Mouse (Mus musculus): ENCODE measurements around the gene Foxe3.
"Not testable (repeated sequence)": the region's sequence is repeated elsewhere in the genome, so short reads cannot be mapped to it uniquely, and the experiment has no call there.

DNA sequence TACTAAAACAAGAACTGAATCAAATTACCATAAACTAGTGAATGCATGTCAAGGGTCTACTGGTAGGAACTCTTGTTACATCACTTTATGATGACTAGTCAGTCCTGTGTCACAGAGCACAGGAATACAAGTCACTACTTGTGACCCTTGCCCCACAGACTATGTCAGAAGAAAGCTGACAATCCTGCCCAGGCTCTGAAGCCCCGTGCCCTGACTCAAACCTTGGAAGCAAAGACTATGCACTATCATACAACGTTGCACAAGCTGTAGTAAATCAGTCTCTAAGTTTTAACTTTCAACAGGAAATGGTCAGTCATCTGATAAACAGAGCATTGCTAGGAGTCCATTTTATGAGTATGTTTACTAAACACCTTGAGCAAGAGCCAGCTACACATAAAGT lies 35.1 kb upstream of the Foxe3 start:
- TF ChIP-seq CTCF, EP300 (IDR thresholded peaks at IDR 0.05; ENCODE audit: low read depth): not testable (repeated sequence)

Measured in liver, embryonic 14.5 days (tissue).